Comparison of ENCODE assay signal across 16 mouse cellular contexts in the genomic region with DNA sequence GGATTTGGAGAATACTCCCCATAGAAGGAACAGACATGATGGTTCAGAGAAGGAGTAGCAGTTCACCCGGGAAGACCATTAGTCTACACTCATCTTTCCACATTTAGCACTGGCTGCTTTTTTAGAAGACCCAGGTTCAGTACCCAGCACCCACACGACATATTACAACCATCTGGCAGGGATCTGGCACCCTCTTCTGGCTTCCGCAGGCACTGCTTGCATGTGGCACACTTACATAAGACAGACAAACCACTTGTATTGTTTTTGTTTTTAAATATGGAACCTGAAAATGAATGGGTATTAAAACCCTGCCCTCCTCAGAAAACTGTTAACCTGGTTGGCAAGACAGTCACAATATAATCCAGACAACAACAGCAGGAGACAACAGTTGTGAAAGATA.
"Had no signal": no experiment of that assay in that cellular context is flagged by ENCODE, and none has a peak within 500 bp of the region (broad histone marks: within the 10 kb centered on the region; RNA-seq: fewer than 3 reads in every experiment).

No protein-coding gene starts in this region.

- H3K27ac ChIP-seq: kidney, embryonic 15.5 days; limb, embryonic 13.5 days; liver, embryonic 15.5 days; macrophage; midbrain, embryonic 15.5 days; neural tube, embryonic 13.5 days had no signal

- ATAC-seq: midbrain, embryonic 15.5 days had no signal

- H3K4me1 ChIP-seq: kidney, embryonic 15.5 days; limb, embryonic 13.5 days; liver, embryonic 15.5 days; midbrain, embryonic 15.5 days; neural tube, embryonic 13.5 days had no signal

- H3K27me3 ChIP-seq: kidney, embryonic 15.5 days; limb, embryonic 13.5 days; liver, embryonic 15.5 days; megakaryocyte, embryonic 14.5 days; midbrain, embryonic 15.5 days; neural tube, embryonic 13.5 days had no signal

- DNase-seq: kidney, postnatal 14 days; layer of hippocampus, adult 9-11 months; layer of hippocampus, postnatal 36 days; left cerebral cortex, postnatal 4 days; lung, embryonic 14.5 days; lung, postnatal 10 days; right cerebral cortex, postnatal 14 days; thymus, postnatal 4 days had no signal

- H3K9me3 ChIP-seq: kidney, embryonic 15.5 days; limb, embryonic 13.5 days; liver, embryonic 15.5 days; megakaryocyte, embryonic 14.5 days; midbrain, embryonic 15.5 days; neural tube, embryonic 13.5 days had no signal

- H3K9ac ChIP-seq: kidney, embryonic 15.5 days; limb, embryonic 13.5 days; liver, embryonic 15.5 days; lung, embryonic 14.5 days; midbrain, embryonic 15.5 days; neural tube, embryonic 13.5 days had no signal

- H3K4me3 ChIP-seq: kidney, embryonic 15.5 days; limb, embryonic 13.5 days; liver, embryonic 15.5 days; megakaryocyte, embryonic 14.5 days; midbrain, embryonic 15.5 days; neural tube, embryonic 13.5 days had no signal

- H3K4me2 ChIP-seq: kidney, embryonic 15.5 days; limb, embryonic 13.5 days; liver, embryonic 15.5 days; lung, embryonic 14.5 days; midbrain, embryonic 11.5 days; midbrain, embryonic 15.5 days; neural tube, embryonic 13.5 days had no signal
